ENCODE assay signal across 13 mouse cellular contexts in the genomic region with DNA sequence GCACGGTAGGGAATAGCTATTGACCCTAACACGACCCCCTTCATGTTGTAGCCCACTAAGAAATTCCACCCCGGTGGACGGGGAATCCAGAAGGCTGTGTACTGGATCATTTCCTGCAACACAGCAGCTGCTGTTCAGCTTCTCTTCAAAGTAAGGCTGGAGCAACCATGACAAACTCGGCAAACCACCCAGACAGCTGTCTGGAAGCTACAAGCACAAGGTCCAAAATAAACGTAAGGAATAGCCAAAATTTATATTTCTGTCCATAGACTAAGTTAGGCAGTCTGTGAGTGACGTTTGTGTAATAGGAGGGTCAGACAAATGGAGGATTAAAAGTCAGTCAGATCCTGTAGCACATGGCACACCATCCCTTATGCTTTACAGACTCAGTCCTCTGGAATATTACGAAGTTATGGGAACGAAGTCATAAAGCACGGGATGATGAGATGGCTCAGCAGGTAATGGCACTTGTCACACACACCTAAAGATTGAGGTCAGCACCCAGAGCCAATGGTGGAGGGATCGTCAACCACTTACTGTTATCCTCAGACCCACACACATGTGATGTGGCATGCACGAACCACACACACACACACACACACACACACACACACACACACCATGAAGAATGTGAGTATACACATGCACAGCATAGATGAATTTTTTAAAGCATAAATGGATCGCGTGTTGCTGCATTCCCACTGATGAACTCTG.
DNase-seq lines count a peak whose midpoint lies in the region; ATAC-seq and TF ChIP-seq lines count a peak whose summit lies in the region.
"Had no signal": no experiment of that assay in that cellular context is flagged by ENCODE, and none has a peak within 500 bp of the region (broad histone marks: within the 10 kb centered on the region; RNA-seq: fewer than 3 reads in every experiment).

No protein-coding gene starts in this region.

- intact Hi-C loops in heart, postnatal 36 days (cut with DNase I) = no loop called here
- intact Hi-C loops in left cerebral cortex, adult 2 months (cut with DNase I) = no loop called here

- no peaks in the 10 kb centered on the region for H3K36me3 ChIP-seq in heart, embryonic 11.5 days (ENCODE audit: control insufficient read depth, insufficient read depth, low read length)
- no peaks in the 10 kb centered on the region for H3K36me3 ChIP-seq in limb, embryonic 14.5 days (ENCODE audit: control insufficient read depth, insufficient read depth, low read length)
- H3K36me3 ChIP-seq: embryonic facial prominence, embryonic 12.5 days had no signal

- H3K4me2 ChIP-seq in heart, embryonic 11.5 days = peak overlapping the region; percentile 29
- H3K4me2 ChIP-seq in limb, embryonic 14.5 days (replicated peaks; ENCODE audit: low read depth, low read length, severe bottlenecking) = peak overlapping the region; percentile 38; the same call in 1 of the 2 replicates
- H3K4me2 ChIP-seq: embryonic facial prominence, embryonic 12.5 days had no signal

- DNase-seq in heart, postnatal 36 days = no peak
- DNase-seq in left cerebral cortex, adult 2 months (ENCODE audit: extremely low spot score in 1 of 2, low spot score in 2 of 2) = no peak
- no peak for DNase-seq in left cerebral cortex, adult 8-10 months (ENCODE audit: low spot score in 2 of 2)
- DNase-seq in brain, adult 2 months (ENCODE audit: low read depth, low spot score) = peak; percentile 56
- DNase-seq in limb, embryonic 14.5 days (ENCODE audit: low spot score) = peak; percentile 70
- DNase-seq in cerebellum, adult 8-10 months = no peak
- no peak for DNase-seq in adrenal gland, postnatal 10 days
- DNase-seq: adrenal gland, postnatal 25 days; cerebellum, adult 9-11 months; right cerebral cortex, postnatal 14 days had no signal

- ATAC-seq in heart, embryonic 11.5 days (replicated peaks; ENCODE audit: insufficient number of reproducible peaks, low FRiP score, low TSS enrichment) = no peak
- peak; percentile 66 for ATAC-seq in limb, embryonic 14.5 days (ENCODE audit: low FRiP score, low read depth)
- ATAC-seq: Patski had no signal

- no peaks in the 10 kb centered on the region for H3K27me3 ChIP-seq in heart, embryonic 11.5 days (ENCODE audit: control insufficient read depth, insufficient read depth, low read length)
- H3K27me3 ChIP-seq in limb, embryonic 14.5 days (ENCODE audit: control insufficient read depth, insufficient read depth, low read length) = no peaks in the 10 kb centered on the region
- H3K27me3 ChIP-seq: embryonic facial prominence, embryonic 12.5 days; Patski had no signal

- no peak overlapping the region for H3K9ac ChIP-seq in heart, embryonic 11.5 days (ENCODE audit: low read depth, low read length)
- H3K9ac ChIP-seq in limb, embryonic 14.5 days (ENCODE audit: low read depth, low read length, severe bottlenecking) = no peak overlapping the region
- H3K9ac ChIP-seq: embryonic facial prominence, embryonic 12.5 days had no signal

- peaks cover 30% of the 10 kb centered on the region for H3K4me1 ChIP-seq in heart, embryonic 11.5 days (ENCODE audit: control insufficient read depth, insufficient read depth, low read length)
- peaks cover 48% of the 10 kb centered on the region for H3K4me1 ChIP-seq in limb, embryonic 14.5 days (ENCODE audit: control insufficient read depth, insufficient read depth, low read length)

- H3K4me3 ChIP-seq in heart, embryonic 11.5 days (ENCODE audit: low read depth, low read length) = no peak overlapping the region
- no peak overlapping the region for H3K4me3 ChIP-seq in left cerebral cortex, adult 2 months
- H3K4me3 ChIP-seq in limb, embryonic 14.5 days (replicated peaks; ENCODE audit: low read length) = no peak overlapping the region
- H3K4me3 ChIP-seq: embryonic facial prominence, embryonic 12.5 days had no signal

- TF ChIP-seq CTCF in left cerebral cortex, adult 2 months (IDR thresholded peaks at IDR 0.05) = no peak

- WGBS in heart, embryonic 11.5 days (ENCODE audit: insufficient replicate concordance) = 61% methylated on average over 14 of the region's 14 CpGs
- 23% methylated on average over 14 of the region's 14 CpGs for WGBS in limb, embryonic 14.5 days

- peak overlapping the region; percentile 65 for H3K27ac ChIP-seq in heart, embryonic 11.5 days (ENCODE audit: low read depth, low read length)
- peak overlapping the region; percentile 19; the same call in 1 of the 2 replicates for H3K27ac ChIP-seq in left cerebral cortex, adult 2 months
- peak overlapping the region; percentile 50; the same call in 1 of the 2 replicates for H3K27ac ChIP-seq in limb, embryonic 14.5 days (replicated peaks; ENCODE audit: low read depth, low read length)
- H3K27ac ChIP-seq: embryonic facial prominence, embryonic 12.5 days had no signal

- TF ChIP-seq POLR2A in limb, embryonic 14.5 days (IDR thresholded peaks at IDR 0.05; ENCODE audit: borderline replicate concordance, extremely low read depth, insufficient read depth, insufficient read length) = no peak

- no peaks in the 10 kb centered on the region for H3K9me3 ChIP-seq in heart, embryonic 11.5 days (replicated peaks; ENCODE audit: control insufficient read depth, low read length)
- H3K9me3 ChIP-seq in limb, embryonic 14.5 days (ENCODE audit: control insufficient read depth, low read length) = no peaks in the 10 kb centered on the region
- H3K9me3 ChIP-seq: embryonic facial prominence, embryonic 12.5 days had no signal

Comparison
In these comparisons a context has a peak if more than half of its experiments do, and no peak if none do; other contexts are left out.
1. DNase-seq: peak in brain, adult 2 months (single experiment) and limb, embryonic 14.5 days (single experiment); none in heart, postnatal 36 days (0 of 2), left cerebral cortex, adult 2 months (0 of 2), left cerebral cortex, adult 8-10 months (0 of 2), cerebellum, adult 8-10 months (single experiment) and adrenal gland, postnatal 10 days (single experiment).
2. Peak in every context shown above with its lines, with median percentiles within 50 percentile points of each other: H3K27ac ChIP-seq.